ENCODE assay signal across 9 mouse cellular contexts in genomic region chr9:27148631-27149471, GRCm38 (mm10). TPM values are rescaled to one million over a fixed set of nuclear protein-coding genes. Genes with fewer than 3 reads are reported as not detected.
DNase-seq lines count a peak whose midpoint lies in the region; ATAC-seq and TF ChIP-seq lines count a peak whose summit lies in the region.
"Had no signal": no experiment of that assay in that cellular context is flagged by ENCODE, and none has a peak within 500 bp of the region (broad histone marks: within the 10 kb centered on the region; RNA-seq: fewer than 3 reads in every experiment).

No protein-coding gene starts in this region.

- no peaks in the 10 kb centered on the region for H3K9me3 ChIP-seq in liver, postnatal 0 days (ENCODE audit: low read length)
- H3K9me3 ChIP-seq in forebrain, embryonic 13.5 days (replicated peaks) = no peaks in the 10 kb centered on the region
- no peaks in the 10 kb centered on the region for H3K9me3 ChIP-seq in kidney, embryonic 16.5 days (ENCODE audit: low read length)
- no peaks in the 10 kb centered on the region for H3K9me3 ChIP-seq in neural tube, embryonic 11.5 days (ENCODE audit: control insufficient read depth, low read length)
- H3K9me3 ChIP-seq: G1E had no signal

- WGBS in liver, postnatal 0 days (ENCODE audit: insufficient replicate concordance) = 50% methylated on average over 18 of the region's 18 CpGs
- 15% methylated on average over 18 of the region's 18 CpGs for WGBS in forebrain, embryonic 13.5 days
- WGBS in kidney, embryonic 16.5 days = 24% methylated on average over 18 of the region's 18 CpGs
- WGBS in neural tube, embryonic 11.5 days = 18% methylated on average over 18 of the region's 18 CpGs

- TF ChIP-seq CTCF in liver, postnatal 0 days (IDR thresholded peaks at IDR 0.05; ENCODE audit: low read depth) = no peak

- H3K36me3 ChIP-seq in liver, postnatal 0 days (replicated peaks; ENCODE audit: insufficient read depth, low read length) = no peaks in the 10 kb centered on the region
- H3K36me3 ChIP-seq in forebrain, embryonic 13.5 days (ENCODE audit: poor library complexity, severe bottlenecking) = peaks cover 17% of the 10 kb centered on the region
- H3K36me3 ChIP-seq in kidney, embryonic 16.5 days (ENCODE audit: insufficient read depth, low read length) = peaks cover 4% of the 10 kb centered on the region; the same call in 1 of the 2 replicates
- no peaks in the 10 kb centered on the region for H3K36me3 ChIP-seq in neural tube, embryonic 11.5 days (ENCODE audit: control insufficient read depth, insufficient read depth, low read length)
- H3K36me3 ChIP-seq: G1E had no signal

- H3K9ac ChIP-seq in liver, postnatal 0 days (replicated peaks) = no peak overlapping the region
- peak overlapping the region; percentile 31 for H3K9ac ChIP-seq in forebrain, embryonic 13.5 days
- H3K9ac ChIP-seq in kidney, embryonic 16.5 days (replicated peaks; ENCODE audit: low read length) = no peak overlapping the region
- H3K9ac ChIP-seq in neural tube, embryonic 11.5 days (ENCODE audit: low read length) = peak overlapping the region; percentile 42

- no peak overlapping the region for H3K4me2 ChIP-seq in liver, postnatal 0 days (ENCODE audit: low read depth, low read length)
- peak overlapping the region; percentile 56 for H3K4me2 ChIP-seq in forebrain, embryonic 13.5 days
- 0 out of 2 replicates have a peak overlapping the region, but pooled peaks have one; percentile 19 for H3K4me2 ChIP-seq in kidney, embryonic 16.5 days (replicated peaks; ENCODE audit: low read depth, low read length)
- peak overlapping the region; percentile 30 for H3K4me2 ChIP-seq in neural tube, embryonic 11.5 days (ENCODE audit: low read depth)

- no peaks in the 10 kb centered on the region for H3K27me3 ChIP-seq in liver, postnatal 0 days (ENCODE audit: insufficient read depth, low read length)
- H3K27me3 ChIP-seq in forebrain, embryonic 13.5 days = no peaks in the 10 kb centered on the region
- no peaks in the 10 kb centered on the region for H3K27me3 ChIP-seq in kidney, embryonic 16.5 days (ENCODE audit: insufficient read depth, low read length)
- H3K27me3 ChIP-seq in neural tube, embryonic 11.5 days (ENCODE audit: control insufficient read depth, insufficient read depth, low read length) = no peaks in the 10 kb centered on the region

- no peak for ATAC-seq in liver, postnatal 0 days
- peak; percentile 93 for ATAC-seq in forebrain, embryonic 13.5 days
- ATAC-seq in kidney, embryonic 16.5 days (ENCODE audit: low FRiP score, low TSS enrichment) = peak; percentile 89
- ATAC-seq in neural tube, embryonic 11.5 days (ENCODE audit: insufficient read depth, low FRiP score, low TSS enrichment) = peak; percentile 84
- no peak; the same call in 1 of the 2 replicates for ATAC-seq in frontal cortex, adult (ENCODE audit: low TSS enrichment)

- DNase-seq in liver = peak; percentile 15
- no peak for DNase-seq in liver, postnatal 0 days
- DNase-seq in neural tube, embryonic 11.5 days (ENCODE audit: low spot score) = peak; percentile 57
- no peak for DNase-seq in spleen, postnatal 36 days (ENCODE audit: low spot score in 2 of 2)
- no peak for DNase-seq in yolk sac, embryonic 10.5 days (ENCODE audit: low spot score)

- H3K4me3 ChIP-seq in liver, postnatal 0 days (ENCODE audit: low read depth, low read length) = no peak overlapping the region
- peak overlapping the region; percentile 25 for H3K4me3 ChIP-seq in forebrain, embryonic 13.5 days
- H3K4me3 ChIP-seq in kidney, embryonic 16.5 days (ENCODE audit: low read length) = no peak overlapping the region
- no peak overlapping the region for H3K4me3 ChIP-seq in neural tube, embryonic 11.5 days (ENCODE audit: low read depth, low read length)

- no peak overlapping the region for H3K27ac ChIP-seq in liver, postnatal 0 days (ENCODE audit: low read depth)
- peak overlapping the region; percentile 91 for H3K27ac ChIP-seq in forebrain, embryonic 13.5 days
- H3K27ac ChIP-seq in kidney, embryonic 16.5 days (ENCODE audit: low read length) = no peak overlapping the region
- peak overlapping the region; percentile 71 for H3K27ac ChIP-seq in neural tube, embryonic 11.5 days (ENCODE audit: low read depth, low read length)

- no peak for TF ChIP-seq EP300 in liver, postnatal 0 days (IDR thresholded peaks at IDR 0.05; ENCODE audit: low read depth)

- no peaks in the 10 kb centered on the region for H3K4me1 ChIP-seq in liver, postnatal 0 days (ENCODE audit: insufficient read depth)
- peaks cover 80% of the 10 kb centered on the region for H3K4me1 ChIP-seq in forebrain, embryonic 13.5 days
- peaks cover 14% of the 10 kb centered on the region for H3K4me1 ChIP-seq in kidney, embryonic 16.5 days (ENCODE audit: insufficient read depth, low read length)
- peaks cover 20% of the 10 kb centered on the region for H3K4me1 ChIP-seq in neural tube, embryonic 11.5 days (ENCODE audit: control insufficient read depth, insufficient read depth, low read length)

RNA-seq across cellular contexts. Expression of gene Jam3, which starts 6.4 kb away (rescaled TPM):
- polyA plus RNA-seq in liver, postnatal 0 days (2015; fragmentation: Nextera tagmentation; extraction: Ambion mirVana) = 1.5 and 1.7 TPM in 2 replicates
- polyA plus RNA-seq in forebrain, embryonic 13.5 days (2015; fragmentation: Nextera tagmentation; extraction: Ambion mirVana) = 113 and 123 TPM in 2 replicates
- 81.5 TPM in 2 replicates for polyA plus RNA-seq in kidney, embryonic 16.5 days (2015; fragmentation: Nextera tagmentation; extraction: Ambion mirVana)
- 137 and 138 TPM in 2 replicates for polyA plus RNA-seq in neural tube, embryonic 11.5 days (2014; fragmentation: Nextera tagmentation; extraction: Ambion mirVana)
- polyA plus RNA-seq: G1E had no signal

Comparison
In these comparisons a context has a peak if more than half of its experiments do, and no peak if none do; other contexts are left out.
1. DNase-seq: peak in liver (single experiment) and neural tube, embryonic 11.5 days (single experiment); none in liver, postnatal 0 days (single experiment), spleen, postnatal 36 days (0 of 2) and yolk sac, embryonic 10.5 days (single experiment).
2. ATAC-seq: peak in forebrain, embryonic 13.5 days (single experiment), kidney, embryonic 16.5 days (single experiment) and neural tube, embryonic 11.5 days (single experiment); none in liver, postnatal 0 days (single experiment) and frontal cortex, adult (single experiment).
3. H3K27ac ChIP-seq: peak in forebrain, embryonic 13.5 days (single experiment) and neural tube, embryonic 11.5 days (single experiment); none in liver, postnatal 0 days (single experiment) and kidney, embryonic 16.5 days (single experiment).
4. H3K9ac ChIP-seq: peak in forebrain, embryonic 13.5 days (single experiment) and neural tube, embryonic 11.5 days (single experiment); none in liver, postnatal 0 days (single experiment) and kidney, embryonic 16.5 days (single experiment).
5. RNA of gene Jam3, which starts 6.4 kb away (polyA plus RNA-seq): 137 to 138 TPM in neural tube, embryonic 11.5 days, 113 to 123 TPM in forebrain, embryonic 13.5 days and 81.5 TPM in kidney, embryonic 16.5 days; 1.5 to 1.7 TPM in liver, postnatal 0 days; every median in the first group is over 10 times any median in the second.